Mouse (Mus musculus): Measurements from ENCODE around the gene Pou3f4. TPM values are rescaled to one million over a fixed set of nuclear protein-coding genes. Genes with fewer than 3 reads are reported as not detected.
"Not testable (repeated sequence)": the region's sequence is repeated elsewhere in the genome, so short reads cannot be mapped to it uniquely, and the experiment has no call there.

Pou3f4 gene
- 0.06 and 0.08 TPM in 2 replicates for polyA plus RNA-seq (2015; fragmentation: Nextera tagmentation; extraction: Ambion mirVana)

GRCm38 (mm10) chrX:110814151-110814571 lies at the start of gene Pou3f4:
Gene Pou3f4, plus strand, starts transcription at chrX:110814280.
- Histone ChIP-seq H3K9me3 (ENCODE audit: control insufficient read depth, low read length) (no peaks in the 10 kb centered on the region), H3K27ac (replicated peaks) (no peak within 1 kb of the TSS), H3K4me1 (replicated peaks; ENCODE audit: control insufficient read depth, insufficient read depth) (no peaks in the 10 kb centered on the region), H3K27me3 (ENCODE audit: control insufficient read depth, insufficient read depth, low read length) (no peaks in the 10 kb centered on the region), H3K4me2 (replicated peaks; ENCODE audit: low read depth) (peak within 1 kb of the TSS; percentile 60), H3K9ac (ENCODE audit: low read length) (no peak within 1 kb of the TSS), H3K36me3 (ENCODE audit: control insufficient read depth, insufficient read depth, low read length) (no peaks in the 10 kb centered on the region), H3K4me3 (ENCODE audit: low read depth, low read length) (peak within 1 kb of the TSS; percentile 32)
- ATAC-seq (ENCODE audit: low FRiP score, low TSS enrichment) (peak; percentile 80), DNase-seq (ENCODE audit: low spot score) (peak; percentile 55)
- 8% methylated on average over 20 of the region's 20 CpGs for WGBS
- TF ChIP-seq EP300 (optimal IDR thresholded peaks at IDR 0.05) (no peak), CTCF (IDR thresholded peaks at IDR 0.05; ENCODE audit: low read depth) (no peak)

- 55% methylated on average over 1 of the region's 1 CpGs for WGBS
- Histone ChIP-seq H3K27me3 (ENCODE audit: control insufficient read depth, insufficient read depth, low read length) (no peaks in the 10 kb centered on the region), H3K27ac (replicated peaks) (no peak overlapping the region), H3K4me2 (replicated peaks; ENCODE audit: low read depth) (no peak overlapping the region), H3K4me3 (ENCODE audit: low read depth, low read length) (no peak overlapping the region), H3K9ac (ENCODE audit: low read length) (no peak overlapping the region), H3K36me3 (ENCODE audit: control insufficient read depth, insufficient read depth, low read length) (no peaks in the 10 kb centered on the region), H3K4me1 (replicated peaks; ENCODE audit: control insufficient read depth, insufficient read depth) (no peaks in the 10 kb centered on the region), H3K9me3 (ENCODE audit: control insufficient read depth, low read length) (no peaks in the 10 kb centered on the region)
- TF ChIP-seq CTCF (IDR thresholded peaks at IDR 0.05; ENCODE audit: low read depth) (no peak), EP300 (optimal IDR thresholded peaks at IDR 0.05) (no peak)
- no peak for DNase-seq (ENCODE audit: low spot score)
- ATAC-seq (ENCODE audit: low FRiP score, low TSS enrichment) = no peak
Observed at GRCm38 (mm10) chrX:110765939-110766338, 48.1 kb upstream of the Pou3f4 start.

GRCm38 (mm10) chrX:110774807-110775206 lies 39.3 kb upstream of the Pou3f4 start:
- ATAC-seq (ENCODE audit: low FRiP score, low TSS enrichment); H3K36me3 ChIP-seq (ENCODE audit: control insufficient read depth, insufficient read depth, low read length): not testable (repeated sequence)

GRCm38 (mm10) chrX:110802502-110802901 lies 11.6 kb upstream of the Pou3f4 start:
- Histone ChIP-seq H3K4me1 (replicated peaks; ENCODE audit: control insufficient read depth, insufficient read depth) (no peaks in the 10 kb centered on the region), H3K27ac (replicated peaks) (no peak overlapping the region), H3K27me3 (ENCODE audit: control insufficient read depth, insufficient read depth, low read length) (no peaks in the 10 kb centered on the region), H3K9me3 (ENCODE audit: control insufficient read depth, low read length) (no peaks in the 10 kb centered on the region), H3K4me2 (replicated peaks; ENCODE audit: low read depth) (no peak overlapping the region), H3K4me3 (ENCODE audit: low read depth, low read length) (no peak overlapping the region), H3K36me3 (ENCODE audit: control insufficient read depth, insufficient read depth, low read length) (no peaks in the 10 kb centered on the region), H3K9ac (ENCODE audit: low read length) (no peak overlapping the region)
- DNase-seq (ENCODE audit: low spot score) (no peak), ATAC-seq (ENCODE audit: low FRiP score, low TSS enrichment) (no peak)
- TF ChIP-seq EP300 (optimal IDR thresholded peaks at IDR 0.05) (no peak), CTCF (IDR thresholded peaks at IDR 0.05; ENCODE audit: low read depth) (no peak)
- 53% methylated on average over 2 of the region's 2 CpGs for WGBS

More at GRCm38 (mm10) chrX:110774807-110775206, 39.3 kb upstream of the Pou3f4 start:
- H3K9ac ChIP-seq (ENCODE audit: low read length); H3K27ac ChIP-seq (replicated peaks); H3K27me3 ChIP-seq (ENCODE audit: control insufficient read depth, insufficient read depth, low read length); DNase-seq (ENCODE audit: low spot score); H3K9me3 ChIP-seq (ENCODE audit: control insufficient read depth, low read length); H3K4me3 ChIP-seq (ENCODE audit: low read depth, low read length); H3K4me1 ChIP-seq (replicated peaks; ENCODE audit: control insufficient read depth, insufficient read depth); H3K4me2 ChIP-seq (replicated peaks; ENCODE audit: low read depth): not testable (repeated sequence)

GRCm38 (mm10) chrX:110810001-110810578 lies 4.0 kb upstream of the Pou3f4 start:
- Histone ChIP-seq H3K4me3 (ENCODE audit: low read depth, low read length) (no peak overlapping the region), H3K36me3 (ENCODE audit: control insufficient read depth, insufficient read depth, low read length) (no peaks in the 10 kb centered on the region), H3K4me1 (replicated peaks; ENCODE audit: control insufficient read depth, insufficient read depth) (no peaks in the 10 kb centered on the region), H3K9ac (ENCODE audit: low read length) (no peak overlapping the region), H3K27ac (replicated peaks) (no peak overlapping the region), H3K4me2 (replicated peaks; ENCODE audit: low read depth) (no peak overlapping the region), H3K27me3 (ENCODE audit: control insufficient read depth, insufficient read depth, low read length) (no peaks in the 10 kb centered on the region), H3K9me3 (ENCODE audit: control insufficient read depth, low read length) (no peaks in the 10 kb centered on the region)
- ATAC-seq (ENCODE audit: low FRiP score, low TSS enrichment) = no peak
- no peak for DNase-seq (ENCODE audit: low spot score)
- TF ChIP-seq CTCF (IDR thresholded peaks at IDR 0.05; ENCODE audit: low read depth) (no peak), EP300 (optimal IDR thresholded peaks at IDR 0.05) (no peak)
- WGBS = 44% methylated on average over 4 of the region's 4 CpGs

GRCm38 (mm10) chrX:110810753-110811506 lies 3.1 kb upstream of the Pou3f4 start:
- Histone ChIP-seq H3K9me3 (ENCODE audit: control insufficient read depth, low read length) (no peaks in the 10 kb centered on the region), H3K4me3 (ENCODE audit: low read depth, low read length) (no peak overlapping the region), H3K4me1 (replicated peaks; ENCODE audit: control insufficient read depth, insufficient read depth) (no peaks in the 10 kb centered on the region), H3K36me3 (ENCODE audit: control insufficient read depth, insufficient read depth, low read length) (no peaks in the 10 kb centered on the region), H3K27me3 (ENCODE audit: control insufficient read depth, insufficient read depth, low read length) (no peaks in the 10 kb centered on the region), H3K27ac (replicated peaks) (no peak overlapping the region), H3K9ac (ENCODE audit: low read length) (no peak overlapping the region), H3K4me2 (replicated peaks; ENCODE audit: low read depth) (no peak overlapping the region)
- WGBS = 60% methylated on average over 5 of the region's 5 CpGs
- ATAC-seq (ENCODE audit: low FRiP score, low TSS enrichment) (no peak), DNase-seq (ENCODE audit: low spot score) (no peak)
- TF ChIP-seq EP300 (optimal IDR thresholded peaks at IDR 0.05) (no peak), CTCF (IDR thresholded peaks at IDR 0.05; ENCODE audit: low read depth) (no peak)
